Mouse (Mus musculus) left cerebral cortex, adult 2 months (tissue): ENCODE measurements at regions not wholly inside any gene's neighbourhood (a gene's known extent, or its start where the extent isn't known, plus 50 kb on each side); places are given as distances from the start of the nearest gene placed in this dataset.

Source experiments
- DNase-seq, 2 experiments: peaks; one replicate each; pipeline ENCODE4 v3.0.0; 2021 to 2022; ENCODE audit warnings: low spot score in 2 of 2, mixed read lengths in 1 of 2; ENCODE audit errors: extremely low spot score in 1 of 2
- H3K27ac ChIP-seq: fragments of 200-600 bp; 2 replicates; pipeline ENCODE4 v1.8.1; 2022
- H3K4me3 ChIP-seq: fragments of 200-600 bp; 2 replicates; pipeline ENCODE4 v1.8.1; 2022
- CTCF ChIP-seq: fragments of 200-600 bp; IDR thresholded peaks from 2 replicates; pipeline ENCODE4 v1.8.1; 2022; ENCODE audit warnings: antibody characterized with exemption, mild to moderate bottlenecking, moderate library complexity
- intact Hi-C: fragments of 180-260 bp; cut with DNase I; formaldehyde crosslinking; loops from one replicate; pipeline ENCODE4 v1.15.1; 2025

- H3K27ac ChIP-seq, result no peak overlapping the region
- no peak for DNase-seq
- no peak overlapping the region for H3K4me3 ChIP-seq
- no peak for TF ChIP-seq CTCF
- intact Hi-C loops, result no loop called here
Measured at GRCm38 (mm10) chr3:54504997-54505396, 144.1 kb downstream of the Postn start.

- DNase-seq, result no peak
- no peak for TF ChIP-seq CTCF
- H3K4me3 ChIP-seq, result no peak overlapping the region
- intact Hi-C loops, result no loop called here
- no peak overlapping the region for H3K27ac ChIP-seq
Measured at GRCm38 (mm10) chr3:54507575-54507974, 146.7 kb downstream of the Postn start.

GRCm38 (mm10) chr3:54508906-54509305 lies 148.0 kb downstream of the Postn start:
- intact Hi-C loops, result no loop called here
- Histone ChIP-seq H3K27ac (no peak overlapping the region), H3K4me3 (no peak overlapping the region)
- no peak for DNase-seq
- TF ChIP-seq CTCF, result no peak

DNA sequence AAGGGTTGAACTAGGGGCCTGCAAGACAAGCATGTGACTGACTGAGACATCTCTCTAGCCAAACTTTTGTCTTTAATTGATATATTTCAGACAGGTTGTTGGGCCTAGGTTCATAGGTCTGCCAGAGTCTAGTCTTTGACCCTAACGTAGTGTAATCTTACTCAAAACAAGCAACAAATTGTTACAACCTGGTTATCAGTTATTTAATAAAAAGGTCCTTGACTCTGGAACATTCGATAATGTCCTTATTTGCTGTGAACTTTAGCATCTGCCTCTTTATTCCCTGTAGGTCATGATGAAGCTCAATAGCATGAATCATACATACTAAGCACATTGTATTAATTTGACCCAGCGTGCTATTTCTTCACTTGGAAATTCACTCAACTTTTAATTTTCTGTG lies 156.3 kb downstream of the Postn start:
- intact Hi-C loops, result no loop called here
- Histone ChIP-seq H3K27ac (no peak overlapping the region), H3K4me3 (no peak overlapping the region)
- TF ChIP-seq CTCF, result no peak
- no peak for DNase-seq

DNA sequence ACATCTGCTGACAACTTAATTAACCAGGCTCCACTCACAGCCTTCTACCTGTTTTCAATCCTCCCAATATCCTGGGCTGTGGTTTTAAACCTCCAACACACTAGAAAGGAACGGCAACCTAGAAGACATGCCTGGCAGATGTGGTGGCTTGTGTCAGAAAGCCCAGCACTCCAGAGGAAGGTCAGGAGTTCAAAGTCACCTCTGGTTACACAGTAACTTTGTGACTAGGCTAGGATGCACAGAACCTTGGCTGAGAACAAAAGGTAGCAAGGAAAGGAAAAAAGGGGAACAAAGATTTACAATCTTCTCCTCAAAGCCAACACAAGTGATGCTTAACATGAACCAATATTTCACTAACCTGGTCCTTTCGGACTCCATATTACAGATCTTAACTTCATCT lies 161.8 kb downstream of the Postn start:
- no peak for DNase-seq
- Histone ChIP-seq H3K27ac (no peak overlapping the region), H3K4me3 (no peak overlapping the region)
- TF ChIP-seq CTCF, result no peak
- intact Hi-C loops, result no loop called here

DNA sequence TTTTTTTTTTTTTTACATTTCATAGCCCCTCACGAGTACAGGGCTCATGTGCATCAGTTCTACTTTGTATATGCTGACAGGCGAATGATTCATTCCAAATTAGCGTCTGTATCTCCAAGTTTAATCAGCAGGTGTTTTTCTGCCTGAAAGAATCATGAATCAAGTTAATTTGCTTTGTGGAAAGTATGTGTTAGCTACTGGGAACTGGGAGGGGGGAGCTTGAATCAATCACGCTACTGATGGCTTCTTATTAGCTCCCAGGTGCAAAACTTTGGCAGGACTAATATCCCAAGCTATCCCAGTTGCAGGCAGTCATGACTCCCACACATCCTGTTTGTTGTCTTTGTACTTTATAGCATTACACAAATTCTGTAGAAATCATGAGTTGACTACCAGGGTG lies 165.7 kb downstream of the Postn start:
- no peak for TF ChIP-seq CTCF
- Histone ChIP-seq H3K27ac (no peak overlapping the region), H3K4me3 (no peak overlapping the region)
- DNase-seq, result no peak
- intact Hi-C loops, result loop anchor here (5.0 kb wide), 1 partner anchor 169 kb away; no protein-coding TSS in a partner anchor

DNA sequence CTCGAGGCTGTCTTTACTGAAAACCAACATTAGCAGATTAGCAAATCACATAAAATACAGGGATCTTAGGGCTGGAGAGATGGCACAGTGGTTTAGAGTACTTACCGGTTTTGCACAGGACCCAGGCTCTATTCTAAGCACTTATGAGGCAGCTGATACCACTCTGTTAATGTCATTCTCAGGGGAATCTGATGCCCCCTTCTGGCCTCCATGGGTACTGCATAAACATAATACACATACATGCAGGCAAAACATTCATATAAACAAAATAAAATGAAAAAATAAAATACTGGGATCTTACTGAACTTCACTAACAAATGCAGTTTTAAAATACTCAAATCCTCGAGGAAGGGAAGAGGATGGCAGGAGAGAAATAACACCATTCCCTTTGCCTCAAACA lies 164.3 kb upstream of the Supt20 start:
- H3K4me3 ChIP-seq, result no peak overlapping the region
- no peak overlapping the region for H3K27ac ChIP-seq
- intact Hi-C loops, result loop anchor here (5.0 kb wide), 1 partner anchor 171 kb away; no protein-coding TSS in a partner anchor
- peak; percentile 36 for TF ChIP-seq CTCF
- no peak for DNase-seq

GRCm38 (mm10) chr3:54530251-54530650 lies 162.4 kb upstream of the Supt20 start:
- DNase-seq, result no peak
- TF ChIP-seq CTCF, result no peak
- no peak overlapping the region for H3K27ac ChIP-seq
- intact Hi-C loops, result no loop called here
- H3K4me3 ChIP-seq, result no peak overlapping the region

GRCm38 (mm10) chr3:54535361-54535760 lies 157.2 kb upstream of the Supt20 start:
- no peak for TF ChIP-seq CTCF
- Histone ChIP-seq H3K4me3 (no peak overlapping the region), H3K27ac (no peak overlapping the region)
- intact Hi-C loops, result no loop called here
- no peak for DNase-seq

DNA sequence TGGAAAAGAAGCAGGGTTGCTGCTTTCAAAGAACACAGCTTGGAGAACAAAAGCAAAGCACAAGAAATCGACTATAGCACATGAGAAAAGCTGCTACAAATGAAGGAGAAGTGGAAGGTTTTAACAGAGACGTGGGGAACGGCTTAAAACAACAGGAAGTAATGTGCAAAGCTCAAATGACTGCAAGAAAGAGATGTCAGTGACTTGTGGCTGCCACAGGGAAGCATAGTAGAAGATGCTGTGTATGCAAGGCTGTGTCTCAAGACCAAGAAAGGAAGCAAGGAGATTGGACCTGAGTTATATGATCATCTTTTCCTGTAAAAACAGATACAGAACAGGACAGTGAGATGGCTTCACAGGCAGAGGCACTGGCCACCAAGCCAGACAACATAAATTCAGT lies 154.6 kb upstream of the Supt20 start:
- no peak overlapping the region for H3K4me3 ChIP-seq
- DNase-seq, result no peak
- no peak overlapping the region for H3K27ac ChIP-seq
- no peak for TF ChIP-seq CTCF
- intact Hi-C loops, result no loop called here

DNA sequence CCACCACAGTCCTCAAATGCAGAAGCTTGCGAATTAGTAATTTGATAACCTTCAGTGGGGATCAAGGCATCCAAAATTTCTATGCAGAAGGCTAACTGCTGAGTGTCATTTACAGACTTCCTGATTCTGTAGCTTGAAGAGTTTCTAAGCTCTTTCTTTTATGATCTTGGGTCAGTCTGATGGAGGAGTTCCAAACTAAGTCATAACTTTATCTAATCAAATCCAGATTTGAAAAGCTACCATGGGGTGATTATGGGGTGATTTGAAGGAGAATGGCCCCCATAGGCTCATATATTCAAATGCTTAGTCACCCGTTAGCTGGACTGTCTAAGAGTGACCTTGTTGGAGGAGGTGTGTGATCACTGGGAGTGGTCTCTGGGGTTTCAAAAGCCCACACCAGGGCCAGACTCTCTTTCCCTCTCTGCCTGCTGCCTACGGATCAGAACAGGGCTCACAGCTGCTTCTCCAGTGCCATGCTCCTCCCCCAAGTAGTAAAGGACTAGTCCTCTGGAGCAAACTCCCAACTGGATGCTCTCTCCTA lies 152.0 kb upstream of the Supt20 start:
- no peak for TF ChIP-seq CTCF
- intact Hi-C loops, result no loop called here
- no peak for DNase-seq
- Histone ChIP-seq H3K27ac (no peak overlapping the region), H3K4me3 (no peak overlapping the region)

DNA sequence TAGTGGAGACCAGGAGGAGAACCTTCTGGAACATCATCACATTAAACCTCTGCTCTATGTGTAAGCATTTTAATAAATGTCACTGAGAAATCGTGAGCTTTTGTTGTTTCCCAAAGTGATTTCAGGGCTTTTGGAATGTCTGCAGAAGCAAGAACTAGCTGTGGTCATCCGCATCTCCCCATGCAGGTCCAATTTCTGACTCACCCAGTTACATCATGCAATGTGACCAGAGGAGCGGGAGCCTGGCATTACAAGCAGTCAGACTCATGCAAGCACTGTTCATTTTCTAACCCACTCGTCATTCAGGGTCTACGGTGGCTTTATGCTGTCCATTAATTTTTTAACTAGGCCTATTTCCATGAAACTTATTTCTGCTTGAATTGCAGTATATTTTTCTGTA lies 151.2 kb upstream of the Supt20 start:
- no peak for TF ChIP-seq CTCF
- intact Hi-C loops, result no loop called here

DNA sequence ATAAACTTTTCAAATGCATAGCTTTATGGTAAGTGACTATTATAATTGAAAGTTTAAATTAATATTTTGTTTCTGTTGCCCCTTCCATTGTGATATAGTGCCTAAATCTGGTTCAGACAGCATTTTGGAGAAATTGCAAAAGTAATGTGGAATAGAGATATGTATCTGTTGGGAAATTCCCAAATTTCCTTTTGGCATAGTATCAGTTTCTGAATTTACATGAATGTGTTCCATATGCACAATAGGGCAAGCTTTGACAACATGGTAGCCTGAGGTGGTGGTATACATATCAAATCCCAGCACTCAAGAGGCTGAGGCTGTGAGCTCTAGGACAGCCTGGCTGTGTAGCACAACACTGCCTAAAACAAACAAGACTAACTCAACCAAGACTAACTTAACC lies 147.2 kb upstream of the Supt20 start:
- no peak for TF ChIP-seq CTCF
- no peak overlapping the region for H3K27ac ChIP-seq
- H3K4me3 ChIP-seq, result no peak overlapping the region
- no peak for DNase-seq
- intact Hi-C loops, result no loop called here

More for the DNA sequence above, 151.2 kb upstream of the Supt20 start:
- no peak for DNase-seq
- Histone ChIP-seq H3K27ac (no peak overlapping the region), H3K4me3 (no peak overlapping the region)

DNA sequence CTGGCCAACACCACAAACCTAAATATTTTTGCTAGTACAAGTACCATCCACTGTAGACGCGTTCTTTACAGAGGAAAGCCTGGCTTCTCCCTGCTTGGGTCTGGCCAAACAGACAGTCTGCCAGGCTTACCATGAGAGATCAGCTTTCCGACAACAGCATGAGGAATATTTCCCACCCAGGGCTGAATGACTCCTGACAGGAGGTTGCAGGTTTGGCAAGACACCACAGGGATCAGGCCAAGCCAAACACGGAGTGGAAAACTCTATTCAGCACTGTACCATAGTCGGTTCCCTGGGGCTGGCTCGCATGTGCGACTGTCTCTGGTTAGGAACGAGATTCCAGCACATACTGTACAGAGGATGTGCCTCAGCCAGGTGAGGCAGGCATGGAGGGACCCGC lies 140.7 kb upstream of the Supt20 start:
- Histone ChIP-seq H3K27ac (no peak overlapping the region), H3K4me3 (no peak overlapping the region)
- intact Hi-C loops, result no loop called here
- TF ChIP-seq CTCF, result no peak
- no peak for DNase-seq
